Mouse (Mus musculus) embryonic facial prominence, embryonic 11.5 days (tissue): Measurements from ENCODE around the gene Gm5796. TPM values are rescaled to one million over a fixed set of nuclear protein-coding genes. Genes with fewer than 3 reads are reported as not detected.
"Not testable (repeated sequence)": the region's sequence is repeated elsewhere in the genome, so short reads cannot be mapped to it uniquely, and the experiment has no call there.

Experiments
- ATAC-seq: fragments of 200-750 bp; cut with Nextera tagmentation; replicated peaks from 2 replicates; pipeline ENCODE4 v1.8.0; 2017; ENCODE audit warnings: low read depth; ENCODE audit not compliant: insufficient number of reproducible peaks, low FRiP score, low TSS enrichment
- DNase-seq: peaks from one replicate; pipeline ENCODE4 v3.0.0-alpha.2; 2015; ENCODE audit warnings: low spot score
- H3K27ac ChIP-seq: fragments of 300-500 bp; sonication (generic); replicated peaks from 2 replicates; pipeline ENCODE4 v1.5.1; 2014; ENCODE audit warnings: mild to moderate bottlenecking, low read depth, low read length, control low read depth
- H3K27me3 ChIP-seq: fragments of 300-500 bp; sonication (generic); 2 replicates; pipeline ENCODE4 v1.6.1; 2014; ENCODE audit warnings: mild to moderate bottlenecking, low read length, moderate library complexity, mixed read lengths; ENCODE audit not compliant: control insufficient read depth, insufficient read depth
- H3K36me3 ChIP-seq: fragments of 300-500 bp; sonication (generic); replicated peaks from 2 replicates; pipeline ENCODE4 v1.6.1; 2014; ENCODE audit warnings: low read depth, mild to moderate bottlenecking, low read length, moderate library complexity, mixed read lengths; ENCODE audit not compliant: control insufficient read depth, insufficient read depth
- H3K4me1 ChIP-seq: fragments of 300-500 bp; sonication (generic); 2 replicates; pipeline ENCODE4 v1.6.1; 2014; ENCODE audit warnings: low read length, mixed read lengths; ENCODE audit not compliant: control insufficient read depth, insufficient read depth
- H3K4me2 ChIP-seq: fragments of 300-500 bp; sonication (generic); 2 replicates; pipeline ENCODE4 v1.6.1; 2014; ENCODE audit warnings: low read depth, mild to moderate bottlenecking, control low read depth, low read length, moderate library complexity
- H3K4me3 ChIP-seq: fragments of 300-500 bp; sonication (generic); 2 replicates; pipeline ENCODE4 v1.5.1; 2014; ENCODE audit warnings: low read depth, low read length, control low read depth
- H3K9ac ChIP-seq: fragments of 300-500 bp; sonication (generic); replicated peaks from 2 replicates; pipeline ENCODE4 v1.6.1; 2014; ENCODE audit warnings: mild to moderate bottlenecking, control low read depth, low read length
- H3K9me3 ChIP-seq: fragments of 300-500 bp; sonication (generic); replicated peaks from 2 replicates; pipeline ENCODE4 v1.6.1; 2016; ENCODE audit warnings: mild to moderate bottlenecking, low read length, inconsistent platforms, mixed read lengths; ENCODE audit not compliant: control insufficient read depth
- WGBS: fragments of 180-500 bp; shearing (Covaris S2); extraction: QIAGEN DNeasy Blood & Tissue Kit; methylation state at CpG from one replicate; pipeline ENCODE4 v1.1.7; 2014; 5-methylcytosine and 5-hydroxymethylcytosine counted together
- polyA plus RNA-seq: library from polyadenylated mRNA; unstranded; fragments of >200 nt; fragmentation: Nextera tagmentation; extraction: Ambion mirVana; gene quantifications from 2 replicates; pipeline ENCODE4 v1.2.1, GENCODE M21; 2014

Gene Gm5796
- polyA plus RNA-seq = 0.52 and 0.64 TPM in 2 replicates

DNA sequence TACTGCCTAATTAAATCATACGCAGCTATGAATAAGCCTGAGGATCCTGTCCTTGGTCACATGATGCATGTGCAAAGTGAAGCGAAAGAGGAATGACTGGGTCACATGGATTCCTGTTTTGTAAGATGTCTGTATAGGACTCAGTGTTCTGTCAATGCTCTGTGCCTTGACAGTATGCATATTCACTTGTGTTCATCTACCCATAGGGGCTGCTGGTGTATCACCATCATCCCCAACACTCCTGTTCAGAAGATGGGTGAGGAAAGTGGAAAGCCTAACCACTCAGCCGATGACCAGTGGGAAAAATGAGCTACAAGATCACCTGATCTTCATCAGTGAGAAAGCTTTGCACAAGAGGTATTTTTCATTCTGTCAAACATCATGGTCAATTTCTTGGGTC is at the start of gene Gm5796:
Gm5796 (plus strand) TSS at position 301 of the 400 bp plus-strand sequence.
- not testable (repeated sequence) for H3K27me3 ChIP-seq, H3K4me2 ChIP-seq, ATAC-seq, H3K4me1 ChIP-seq, H3K9ac ChIP-seq, H3K27ac ChIP-seq, H3K9me3 ChIP-seq, H3K36me3 ChIP-seq, H3K4me3 ChIP-seq, DNase-seq
- no CpG with 5 or more reads among the region's 3 CpGs for WGBS

- H3K4me2 ChIP-seq, H3K4me1 ChIP-seq, ATAC-seq, H3K4me3 ChIP-seq, H3K9ac ChIP-seq, DNase-seq, H3K27ac ChIP-seq, H3K9me3 ChIP-seq, H3K36me3 ChIP-seq, H3K27me3 ChIP-seq: not testable (repeated sequence)
- 86% methylated on average over 1 of the region's 3 CpGs for WGBS
Measured at GRCm38 (mm10) chr14:3998094-3998493, 25.6 kb upstream of the Gm5796 start, which contains the start of gene Gm3099. Gene Gm3099, plus strand, starts transcription at chr14:3998394.

GRCm38 (mm10) chr14:4083820-4084219 is 60.1 kb downstream of the Gm5796 start, which contains the start of gene Gm3115:
Gene Gm3115, plus strand, starts transcription at chr14:4084120.
- not testable (repeated sequence) for ATAC-seq, H3K36me3 ChIP-seq, H3K27ac ChIP-seq, H3K4me2 ChIP-seq, H3K4me1 ChIP-seq, H3K9ac ChIP-seq, H3K4me3 ChIP-seq, H3K9me3 ChIP-seq, DNase-seq, H3K27me3 ChIP-seq
- WGBS = 49% methylated on average over 2 of the region's 3 CpGs

Other genes with a start within 250 kb of the Gm5796 start
- 0.72 and 1.2 TPM in 2 replicates for gene Gm3002, start 213.9 kb upstream of the Gm5796 start, polyA plus RNA-seq
- gene Gm3033, start 177.7 kb upstream of the Gm5796 start, polyA plus RNA-seq = not detected in 2 replicates
- gene Gm2916, start 139.8 kb upstream of the Gm5796 start, polyA plus RNA-seq = 0.33 TPM in 1 of 2 replicates, not detected in the other
- not detected in 2 replicates for gene Gm3029, start 92.2 kb upstream of the Gm5796 start, polyA plus RNA-seq
- gene Gm3095, start 60.4 kb upstream of the Gm5796 start, polyA plus RNA-seq = 0.17 TPM in 1 of 2 replicates, not detected in the other
- gene Gm3099, start 25.5 kb upstream of the Gm5796 start, polyA plus RNA-seq = not detected in 2 replicates
- not detected in 2 replicates for gene Gm3115, start 60.2 kb downstream of the Gm5796 start, polyA plus RNA-seq
- gene Gm8108, start 86.6 kb downstream of the Gm5796 start, polyA plus RNA-seq = 1.4 TPM in 1 of 2 replicates, not detected in the other
- not detected in 2 replicates for gene Gm3127, start 141.1 kb downstream of the Gm5796 start, polyA plus RNA-seq
- 1.8 and 1.9 TPM in 2 replicates for gene Gm2974, start 158.6 kb downstream of the Gm5796 start, polyA plus RNA-seq
- not detected in 2 replicates for gene Gm3138, start 225.7 kb downstream of the Gm5796 start, polyA plus RNA-seq